Mouse (Mus musculus) ES-CJ7 (cell line): Measurements from ENCODE around the gene Tmem223.

ENCODE experiments used
- DNase-seq: peaks from one replicate; pipeline ENCODE4 v3.0.0; 2011; ENCODE audit warnings: low read depth, low spot score

Gene Tmem223

DNA sequence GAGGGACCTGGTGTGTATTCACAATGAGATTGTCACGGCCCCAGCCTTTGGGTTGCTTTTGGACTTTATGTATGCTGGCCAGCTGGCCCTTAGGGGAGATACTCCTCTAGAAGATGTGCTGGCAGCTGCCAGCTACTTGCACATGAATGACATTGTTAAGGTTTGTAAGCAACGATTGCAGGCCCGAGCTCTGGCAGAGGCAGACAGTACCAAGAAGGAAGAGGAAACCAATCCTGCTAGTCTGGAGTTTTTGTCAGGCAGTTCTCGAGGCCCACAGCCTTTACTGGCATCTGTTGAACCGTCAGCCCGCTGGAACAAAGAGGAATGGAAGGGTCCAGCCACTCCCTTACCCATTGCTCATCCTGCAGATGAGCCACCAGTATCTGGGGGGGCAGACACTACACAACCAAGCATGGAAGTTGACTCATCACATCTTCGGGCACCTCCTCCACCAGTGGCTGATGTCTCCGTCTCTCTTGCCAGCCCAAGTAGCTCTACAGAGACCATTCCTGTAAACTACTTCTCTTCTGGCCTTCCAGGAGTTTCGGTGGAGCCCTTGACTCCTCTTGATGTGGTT lies 32.5 kb downstream of the Tmem223 start:
- no peak for DNase-seq

DNA sequence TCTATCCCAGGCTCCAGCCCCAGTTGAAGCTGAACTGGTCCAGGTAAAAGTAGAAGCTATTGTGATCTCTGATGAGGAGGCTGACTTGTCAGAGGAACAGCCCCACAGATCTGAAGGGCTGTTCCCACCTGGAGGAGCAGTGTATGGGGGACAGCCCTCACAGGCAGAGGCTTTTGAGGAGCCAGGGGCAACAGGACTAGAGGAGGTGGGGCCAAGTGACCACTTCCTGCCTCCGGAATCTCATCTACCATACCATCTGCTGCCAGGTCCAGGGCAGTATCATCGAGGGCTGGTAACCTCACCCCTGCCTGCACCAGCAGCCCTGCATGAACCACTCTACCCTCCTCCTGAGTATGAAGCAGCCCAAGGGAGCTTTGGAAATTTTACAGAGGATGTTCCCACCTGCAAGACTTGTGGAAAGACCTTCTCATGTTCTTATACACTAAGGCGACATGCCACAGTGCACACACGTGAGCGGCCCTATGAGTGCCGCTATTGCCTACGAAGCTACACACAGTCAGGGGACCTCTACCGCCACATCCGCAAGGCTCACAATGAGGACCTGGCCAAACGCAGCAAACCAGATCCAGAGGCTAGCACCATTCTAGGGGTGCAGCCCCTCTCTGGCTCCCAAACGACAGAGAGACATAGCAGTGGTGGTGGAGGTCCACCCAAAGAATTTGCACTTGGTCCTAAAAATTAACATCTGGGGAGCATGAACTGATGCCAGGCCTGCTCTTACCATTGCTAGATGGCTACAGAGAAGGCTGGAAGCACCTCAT lies 33.3 kb downstream of the Tmem223 start:
- no peak for DNase-seq

DNA sequence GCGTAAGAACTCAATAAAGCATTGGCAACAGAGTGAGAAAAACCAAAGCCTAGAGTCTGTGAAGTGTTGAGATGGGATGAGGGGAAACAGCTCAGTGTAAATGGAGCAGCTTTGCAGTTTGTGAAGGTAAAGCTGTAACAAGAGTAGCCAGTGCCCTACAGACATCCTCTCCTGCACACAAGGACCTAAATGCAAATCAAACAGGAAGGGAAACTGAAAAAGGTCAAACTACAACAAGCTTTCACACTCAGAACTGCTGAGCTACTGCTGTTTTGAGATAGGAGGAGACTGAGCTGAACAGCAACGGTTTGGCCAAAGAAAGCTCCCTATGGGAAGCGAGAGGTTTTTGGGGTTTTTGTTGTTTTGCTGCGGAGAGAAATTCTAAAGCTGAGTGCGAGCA lies 36.0 kb downstream of the Tmem223 start:
- no peak for DNase-seq

DNA sequence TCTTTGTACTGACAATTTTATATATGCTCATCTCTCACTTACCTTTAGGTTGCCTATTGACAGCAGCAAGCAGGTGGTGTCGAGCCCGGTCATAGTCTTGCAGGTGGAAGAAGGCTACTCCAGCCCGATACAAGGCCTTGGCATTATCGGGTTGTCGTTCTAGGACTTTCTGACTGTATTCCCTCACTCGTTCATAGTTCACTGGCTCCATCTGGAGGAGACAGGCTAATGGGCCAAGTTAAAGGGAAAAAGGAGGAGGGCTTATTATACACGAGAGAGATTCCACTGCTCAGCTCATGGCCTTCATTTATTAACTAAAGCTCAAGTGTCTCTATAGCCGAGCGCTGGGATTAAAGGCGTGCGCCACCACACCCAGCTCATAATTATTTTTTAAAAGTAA lies 45.0 kb downstream of the Tmem223 start:
- no peak for DNase-seq

DNA sequence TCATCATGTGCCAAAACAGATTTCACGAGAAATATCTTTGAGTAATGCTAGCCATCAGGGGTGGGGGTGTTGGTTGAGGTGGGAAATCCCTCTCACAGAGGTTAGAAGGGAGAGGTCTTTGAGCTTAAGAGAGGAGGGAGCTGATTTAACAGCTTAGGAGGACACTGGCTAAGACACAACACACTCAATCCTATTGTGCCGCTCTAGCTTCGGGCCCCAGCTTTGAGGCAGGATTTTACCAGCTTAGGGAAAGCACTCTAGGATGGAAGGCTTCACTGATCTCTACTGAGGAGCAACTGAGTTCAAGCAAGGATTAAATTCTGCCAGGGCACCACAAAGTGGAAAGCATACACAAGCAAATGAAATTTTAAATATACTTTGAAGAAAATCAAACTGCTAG lies 46.2 kb downstream of the Tmem223 start:
- no peak for DNase-seq

DNA sequence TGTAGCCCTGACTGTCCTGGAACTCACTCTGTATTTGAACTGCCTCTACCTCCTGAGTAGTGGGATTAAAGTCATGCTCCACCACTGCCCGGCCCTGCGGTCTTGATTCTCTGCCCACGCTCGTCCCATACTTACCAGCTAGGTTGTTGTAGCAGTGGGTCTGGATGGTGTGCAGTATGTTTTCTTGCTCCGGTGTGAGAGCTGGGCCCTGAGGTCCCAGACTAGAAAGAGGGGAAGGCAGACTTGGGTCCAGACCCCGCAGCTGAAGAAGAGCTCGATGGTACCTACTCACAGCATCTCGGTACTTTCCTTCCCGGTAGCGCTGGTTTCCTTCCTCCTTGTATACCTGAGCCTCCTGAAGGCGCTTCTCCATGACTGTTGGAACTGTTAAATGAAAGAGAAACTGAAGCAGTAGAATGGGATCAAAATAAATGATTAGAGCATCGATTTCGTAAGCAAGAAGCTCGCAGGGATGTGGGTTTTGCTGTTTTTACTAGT lies 47.6 kb downstream of the Tmem223 start:
- DNase-seq, result no peak

DNA sequence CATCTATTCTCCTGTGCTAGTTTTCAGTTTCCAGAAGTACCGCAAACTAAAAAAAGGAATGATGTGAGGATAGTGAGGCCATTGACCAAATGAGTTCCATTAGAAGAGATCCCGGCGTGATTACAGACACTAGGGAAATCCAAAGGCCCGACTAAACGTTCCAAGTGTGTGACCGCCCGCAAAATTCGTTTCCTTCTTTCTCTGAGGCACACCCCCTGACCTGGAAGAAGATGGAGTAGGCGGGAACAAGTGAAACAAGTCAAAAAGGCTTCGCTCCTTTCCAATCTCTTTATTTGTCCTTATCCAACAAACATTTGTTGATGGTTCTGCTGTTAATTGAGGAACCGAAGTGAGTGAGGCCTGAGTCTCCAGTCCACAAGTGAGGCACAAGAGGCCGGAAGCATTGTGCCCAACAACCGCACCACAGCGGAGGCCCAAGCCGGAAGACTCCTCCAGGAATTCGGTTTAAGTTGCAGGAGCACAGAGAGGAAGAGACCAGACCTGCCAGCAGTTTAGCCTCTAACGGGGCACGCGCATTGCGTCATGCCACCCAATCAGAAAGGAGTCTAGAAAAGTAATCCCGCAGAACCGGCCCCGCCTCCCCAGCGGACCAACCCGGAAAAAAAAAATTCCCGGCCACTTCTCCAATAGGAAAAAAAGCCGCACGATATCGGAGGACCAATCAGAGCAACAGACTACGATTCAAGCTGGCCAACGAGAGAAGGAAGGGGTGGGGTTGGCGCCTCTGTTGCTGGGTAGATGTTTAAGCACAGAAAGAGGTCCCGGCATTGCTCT lies 48.2 kb downstream of the Tmem223 start, which contains the start of gene Ttc9c:
Ttc9c (minus strand) TSS at position 533 of the 795 bp plus-strand sequence.
- peak; percentile 99 for DNase-seq

DNA sequence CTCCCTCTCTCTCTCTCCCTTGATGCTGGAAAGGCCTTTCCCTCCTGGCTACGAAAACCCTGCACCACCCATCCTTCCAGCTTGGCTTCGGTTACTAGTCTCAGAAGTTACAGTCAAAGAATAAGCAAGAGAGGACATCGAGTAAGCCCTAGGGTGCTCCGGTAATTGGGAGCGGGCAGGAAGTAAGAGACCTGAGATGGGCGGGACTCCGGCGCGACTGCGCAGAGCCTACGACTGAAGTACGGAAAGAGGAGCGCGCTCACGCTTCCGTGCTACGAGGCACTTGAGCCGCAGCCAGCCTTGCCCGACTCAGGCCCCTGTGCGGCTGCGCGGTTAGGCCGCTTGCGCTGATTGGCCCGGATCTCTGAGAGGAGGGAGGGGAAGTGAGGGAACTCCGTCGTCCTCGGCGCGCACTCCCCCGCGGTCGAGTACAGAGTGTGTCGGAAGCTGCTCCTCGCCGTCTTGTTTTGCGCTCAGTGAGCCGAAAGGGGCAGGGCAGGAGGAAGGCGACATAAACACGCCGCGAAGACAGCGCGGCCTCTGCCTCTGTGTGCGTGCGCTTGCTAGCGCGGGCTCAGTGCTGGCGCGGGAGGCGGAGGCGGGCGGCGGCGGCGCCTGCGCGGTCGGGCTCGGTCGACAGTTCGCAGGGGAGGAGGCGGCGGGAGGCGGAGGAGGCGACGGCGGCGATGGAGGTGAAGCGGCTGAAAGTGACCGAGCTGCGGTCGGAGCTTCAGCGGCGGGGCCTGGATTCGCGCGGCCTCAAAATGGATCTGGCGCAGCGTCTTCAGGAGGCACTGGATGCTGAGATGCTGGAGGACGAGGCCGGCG lies 49.0 kb downstream of the Tmem223 start, which contains the start of gene Hnrnpul2:
Hnrnpul2 (plus strand) TSS at position 415 of the 828 bp plus-strand sequence.
- peak; percentile 99 for DNase-seq

DNA sequence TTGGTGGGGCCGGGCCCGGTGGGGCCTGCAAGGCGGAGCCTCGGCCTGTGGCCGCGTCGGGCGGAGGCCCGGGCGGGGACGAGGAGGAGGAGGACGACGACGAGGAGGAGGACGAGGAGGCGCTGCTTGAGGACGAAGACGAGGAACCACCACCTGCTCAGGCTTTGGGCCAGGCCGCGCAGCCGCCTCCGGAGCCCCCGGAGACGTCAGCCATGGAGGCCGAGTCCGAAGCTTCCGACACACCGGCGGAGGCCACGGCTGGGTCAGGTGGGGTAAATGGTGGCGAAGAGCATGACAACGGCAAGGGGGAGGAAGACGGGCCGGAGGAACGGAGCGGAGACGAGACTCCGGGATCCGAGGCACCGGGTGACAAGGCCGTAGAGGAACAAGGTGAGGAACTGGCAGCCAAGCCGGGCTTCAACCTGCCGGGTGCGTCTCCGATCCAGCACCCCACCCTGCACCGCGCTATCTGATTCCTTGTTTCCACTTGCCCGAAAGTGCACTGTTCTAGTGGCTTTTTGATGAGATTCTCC lies 49.7 kb downstream of the Tmem223 start:
- DNase-seq, result no peak

DNA sequence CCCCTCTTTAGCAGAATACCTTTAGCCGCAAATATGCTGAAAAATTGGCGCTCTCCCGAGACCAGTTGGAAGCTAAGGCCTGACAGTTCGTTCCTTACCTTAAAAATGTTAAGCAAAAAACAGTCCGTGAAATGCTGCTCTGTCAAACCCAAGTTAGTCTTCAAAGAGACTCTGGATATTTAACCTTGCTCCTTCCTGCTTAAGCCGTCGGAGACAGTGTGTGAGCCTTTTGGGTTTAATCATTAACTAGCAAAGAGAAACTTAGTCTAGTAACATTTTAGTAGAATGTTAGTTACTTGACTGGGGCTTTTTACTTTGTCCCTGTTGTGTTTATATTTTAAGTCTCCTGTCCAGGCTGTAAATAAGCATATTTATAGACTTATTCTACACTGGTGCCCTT lies 50.4 kb downstream of the Tmem223 start:
- DNase-seq, result no peak
